Mouse (Mus musculus) ES-E14 (cell line): ENCODE measurements around the gene Scn1b. TPM values are rescaled to one million over a fixed set of nuclear protein-coding genes. Genes with fewer than 3 reads are reported as not detected.

ENCODE experiments used
- DNase-seq: peaks from one replicate; pipeline ENCODE4 v3.0.0-alpha.2; 2013; ENCODE audit warnings: low read depth, low spot score
- H3K27ac ChIP-seq: 2 replicates; pipeline ENCODE4 v1.5.1; 2012; ENCODE audit warnings: low read depth, mild to moderate bottlenecking, low read length, moderate library complexity, mixed read lengths; ENCODE audit not compliant: poor library complexity, insufficient read depth, severe bottlenecking
- H3K36me3 ChIP-seq: 2 replicates; pipeline ENCODE4 v1.6.1; 2012; ENCODE audit warnings: mild to moderate bottlenecking, low read length, moderate library complexity, mixed read lengths; ENCODE audit not compliant: control insufficient read depth, poor library complexity, insufficient read depth, severe bottlenecking
- H3K4me1 ChIP-seq, 2 experiments: fragments of 150-350 bp in 1 of 2; sonication (generic) in 1 of 2; 2 replicates each; pipeline ENCODE4 v1.6.1; 2012; ENCODE audit warnings: low read length in 2 of 2, mild to moderate bottlenecking in 1 of 2, mixed read lengths in 1 of 2; ENCODE audit not compliant: control insufficient read depth in 2 of 2, insufficient read depth in 2 of 2, poor library complexity in 1 of 2
- H3K4me3 ChIP-seq, 2 experiments: fragments of 150-350 bp in 1 of 2; sonication (generic) in 1 of 2; 2 replicates each; pipeline ENCODE4 v1.5.1; 2012; ENCODE audit warnings: low read length in 2 of 2, low read depth in 1 of 2, mild to moderate bottlenecking in 1 of 2, mixed read lengths in 1 of 2; ENCODE audit not compliant: insufficient read depth in 1 of 2, poor library complexity in 1 of 2, severe bottlenecking in 1 of 2
- H3K9ac ChIP-seq: 2 replicates; pipeline ENCODE4 v1.6.1; 2012; ENCODE audit warnings: low read depth, mild to moderate bottlenecking, low read length, mixed read lengths; ENCODE audit not compliant: poor library complexity, insufficient read depth, severe bottlenecking
- H3K9me3 ChIP-seq: fragments of 150-350 bp; sonication (generic); 2 replicates; pipeline ENCODE4 v1.6.1; 2012; ENCODE audit warnings: low read depth, mild to moderate bottlenecking, low read length; ENCODE audit not compliant: control insufficient read depth, insufficient read depth
- CHD2 ChIP-seq: IDR thresholded peaks from 2 replicates; pipeline ENCODE4 v1.6.1; 2014; ENCODE audit warnings: mild to moderate bottlenecking, low read depth, low read length, inconsistent platforms
- HCFC1 ChIP-seq: IDR thresholded peaks from 2 replicates; pipeline ENCODE4 v1.6.1; 2012; ENCODE audit warnings: low read length, inconsistent platforms, borderline replicate concordance; ENCODE audit not compliant: insufficient read depth
- MAFK ChIP-seq: IDR thresholded peaks from 2 replicates; pipeline ENCODE4 v1.6.1; 2014; ENCODE audit warnings: mild to moderate bottlenecking, low read depth, low read length, inconsistent platforms; ENCODE audit not compliant: insufficient read depth
- ZC3H11A ChIP-seq: IDR thresholded peaks from 2 replicates; pipeline ENCODE4 v1.6.1; 2012; ENCODE audit warnings: low read depth, mild to moderate bottlenecking, inconsistent platforms, low read length, borderline replicate concordance
- ZNF384 ChIP-seq: IDR thresholded peaks from 2 replicates; pipeline ENCODE4 v1.6.1; 2012; ENCODE audit warnings: low read depth, low read length, inconsistent platforms
- in situ Hi-C, 2 experiments: fragments of 600-800 bp; cut with MboI; formaldehyde crosslinking; loops; one replicate each; pipeline ENCODE4 v1.15.1; 2025; ENCODE audit warnings: low sequenced_read_pairs in 2 of 2, inconsistent platforms in 1 of 2; ENCODE audit not compliant: unreplicated experiment in 2 of 2
- total RNA-seq: library from RNA; depleted of rRNA; stranded (reverse); fragments of 300-350 nt; gene quantifications from 2 replicates; pipeline ENCODE4 v1.2.3, GENCODE M21; 2012

Gene Scn1b
- total RNA-seq, 1 experiment: 16.3 TPM

- DNase-seq: no peak
- in situ Hi-C loops: no loop called here
- H3K36me3 ChIP-seq: no peaks in the 10 kb centered on the region
- no peak for TF ChIP-seq MAFK
- TF ChIP-seq ZNF384: no peak
- TF ChIP-seq CHD2: no peak
- no peak for TF ChIP-seq ZC3H11A
- TF ChIP-seq HCFC1: no peak
- no peak overlapping the region for H3K4me3 ChIP-seq
- H3K4me1 ChIP-seq: peaks cover 0 to 14% of the 10 kb centered on the region in 2 experiments; a peak in 2 of 4 replicates
- H3K9me3 ChIP-seq: no peaks in the 10 kb centered on the region
- H3K9ac ChIP-seq: no peak overlapping the region
- H3K27ac ChIP-seq: no peak overlapping the region
Measured at GRCm38 (mm10) chr7:31112036-31112435, 14.8 kb downstream of the Scn1b start.

GRCm38 (mm10) chr7:31110861-31111385 is 15.9 kb downstream of the Scn1b start:
- Histone ChIP-seq H3K4me1 (peaks cover 0 to 10% of the 10 kb centered on the region in 2 experiments; a peak in 2 of 4 replicates), H3K27ac (no peak overlapping the region), H3K9ac (no peak overlapping the region), H3K9me3 (no peaks in the 10 kb centered on the region), H3K36me3 (no peaks in the 10 kb centered on the region), H3K4me3 (no peak overlapping the region)
- in situ Hi-C loops: no loop called here
- no peak for TF ChIP-seq CHD2
- no peak for TF ChIP-seq MAFK
- TF ChIP-seq HCFC1: no peak
- TF ChIP-seq ZNF384: no peak
- TF ChIP-seq ZC3H11A: no peak
- DNase-seq: no peak

- H3K36me3 ChIP-seq: no peaks in the 10 kb centered on the region
- no peak overlapping the region for H3K27ac ChIP-seq
- no peak overlapping the region for H3K9ac ChIP-seq
- H3K4me1 ChIP-seq: no peaks in the 10 kb centered on the region
- in situ Hi-C loops: no loop called here
- H3K4me3 ChIP-seq: no peak overlapping the region
- H3K9me3 ChIP-seq: no peaks in the 10 kb centered on the region
- no peak for DNase-seq
- TF ChIP-seq HCFC1 (no peak), ZNF384 (no peak), CHD2 (no peak), MAFK (no peak), ZC3H11A (no peak)
Measured at GRCm38 (mm10) chr7:31109796-31110195, 17.0 kb downstream of the Scn1b start.

GRCm38 (mm10) chr7:31109091-31109490 is 17.7 kb downstream of the Scn1b start:
- H3K9ac ChIP-seq: no peak overlapping the region
- no peaks in the 10 kb centered on the region for H3K9me3 ChIP-seq
- no peaks in the 10 kb centered on the region for H3K36me3 ChIP-seq
- no peaks in the 10 kb centered on the region for H3K4me1 ChIP-seq
- DNase-seq: no peak
- in situ Hi-C loops: no loop called here
- H3K4me3 ChIP-seq: no peak overlapping the region
- H3K27ac ChIP-seq: no peak overlapping the region
- TF ChIP-seq MAFK (no peak), ZC3H11A (no peak), CHD2 (no peak)

GRCm38 (mm10) chr7:31107781-31108180 is 19.0 kb downstream of the Scn1b start:
- TF ChIP-seq ZNF384: no peak
- no peak for TF ChIP-seq HCFC1
- no peak for TF ChIP-seq ZC3H11A
- TF ChIP-seq MAFK: no peak
- no peak for TF ChIP-seq CHD2
- in situ Hi-C loops: no loop called here

More at GRCm38 (mm10) chr7:31107781-31108180, 19.0 kb downstream of the Scn1b start:
- H3K4me1 ChIP-seq: peaks cover 0 to 3% of the 10 kb centered on the region in 2 experiments; a peak in 1 of 4 replicates
- DNase-seq: no peak
- H3K36me3 ChIP-seq: no peaks in the 10 kb centered on the region
- H3K9me3 ChIP-seq: no peaks in the 10 kb centered on the region
- H3K4me3 ChIP-seq: no peak overlapping the region
- no peak overlapping the region for H3K9ac ChIP-seq
- no peak overlapping the region for H3K27ac ChIP-seq
